Mouse (Mus musculus) erythroblast, embryonic 14.5 days (primary cell): ENCODE measurements around the gene Thoc7.

Experiments
- GATA1 ChIP-seq: IDR thresholded peaks from 2 replicates; pipeline ENCODE4 v1.6.1; 2012; ENCODE audit warnings: low read length, inconsistent platforms, mixed read lengths
- TAL1 ChIP-seq: IDR thresholded peaks from 3 replicates; pipeline ENCODE4 v1.6.1; 2012; ENCODE audit warnings: low read length, inconsistent platforms, mixed read lengths

GRCm38 (mm10) chr14:13988397-13988796, 26.7 kb upstream of the Thoc7 start:
- no peak for TF ChIP-seq GATA1
- TF ChIP-seq TAL1: no peak
